Mouse (Mus musculus) hematopoietic stem cell, adult 5-6 weeks (primary cell): ENCODE measurements around the gene 2310009B15Rik. TPM values are rescaled to one million over a fixed set of nuclear protein-coding genes. Genes with fewer than 3 reads are reported as not detected.

Experiments
- total RNA-seq: library from RNA; stranded (forward); fragments of 172-1452, 232-1000 nt; gene quantifications from 2 replicates; pipeline ENCODE4 v1.2.3, GENCODE M21; 2017

The 2310009B15Rik gene
- total RNA-seq, 1 experiment from 2014 or later = 9.9 TPM

Other genes starting within 250 kb of the 2310009B15Rik start
- gene Nek7, start 236.7 kb downstream of the 2310009B15Rik start, total RNA-seq = 35.0 and 43.4 TPM in 2 replicates
- not detected in 2 replicates for gene Lhx9, start 8.3 kb downstream of the 2310009B15Rik start, total RNA-seq
- 50.7 and 52.8 TPM in 2 replicates for gene Dennd1b, start 106.6 kb upstream of the 2310009B15Rik start, total RNA-seq